Mouse (Mus musculus): ENCODE data around the gene Gm28710.

The Gm28710 gene

GRCm38 (mm10) chr5:16791243-16791860 is at the start of gene Gm28710:
Gene Gm28710 (plus strand): TSS chr5:16791810.
- no peak for DNase-seq (ENCODE audit: low spot score)

DNA sequence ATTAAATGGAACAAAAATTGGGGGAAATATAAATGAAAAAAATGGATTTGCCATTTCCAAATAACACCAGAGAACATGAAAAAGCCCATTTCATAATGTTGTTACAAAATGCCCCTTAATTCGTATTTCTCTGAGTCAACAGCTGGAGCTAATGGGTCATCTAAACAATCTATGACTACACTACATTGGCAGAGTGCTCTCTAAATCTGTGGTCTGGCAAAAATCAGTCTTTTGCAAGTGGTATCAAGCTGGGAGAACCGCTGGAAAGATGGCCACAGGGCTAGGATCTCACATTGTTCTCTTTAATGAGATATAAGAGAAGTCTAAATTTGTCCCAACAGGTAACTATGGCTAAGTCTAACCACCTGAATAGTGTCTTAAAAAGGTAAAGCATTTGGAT is 14.4 kb upstream of the Gm28710 start:
- no peak for DNase-seq (ENCODE audit: low spot score)

DNA sequence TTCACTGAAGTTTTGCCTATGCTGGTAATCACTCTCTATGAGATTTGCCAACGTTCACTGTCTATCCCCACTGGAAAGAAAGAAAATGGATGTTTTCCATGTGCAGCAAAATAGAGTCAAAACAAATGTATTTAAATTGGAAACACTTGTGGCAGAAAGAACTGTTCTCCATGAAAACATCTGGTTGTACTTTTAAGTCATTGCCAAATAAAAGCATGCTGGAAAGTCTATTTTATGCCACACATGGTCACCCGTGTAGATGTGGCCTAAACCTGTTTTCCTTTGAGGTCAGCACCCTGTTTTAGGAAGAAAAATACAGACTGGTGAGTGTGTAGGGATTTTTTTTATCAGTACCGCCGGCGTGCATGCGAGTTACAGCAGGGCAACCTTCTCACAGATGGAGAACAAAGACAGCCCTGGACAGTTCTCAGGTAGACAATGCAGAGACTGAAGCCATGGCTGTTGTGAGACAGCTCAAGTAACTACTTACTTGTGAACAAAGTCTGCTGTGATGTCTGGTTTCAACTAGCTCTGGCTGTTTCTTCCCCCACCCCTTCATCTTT is 12.9 kb upstream of the Gm28710 start:
- DNase-seq (ENCODE audit: low spot score): no peak

DNA sequence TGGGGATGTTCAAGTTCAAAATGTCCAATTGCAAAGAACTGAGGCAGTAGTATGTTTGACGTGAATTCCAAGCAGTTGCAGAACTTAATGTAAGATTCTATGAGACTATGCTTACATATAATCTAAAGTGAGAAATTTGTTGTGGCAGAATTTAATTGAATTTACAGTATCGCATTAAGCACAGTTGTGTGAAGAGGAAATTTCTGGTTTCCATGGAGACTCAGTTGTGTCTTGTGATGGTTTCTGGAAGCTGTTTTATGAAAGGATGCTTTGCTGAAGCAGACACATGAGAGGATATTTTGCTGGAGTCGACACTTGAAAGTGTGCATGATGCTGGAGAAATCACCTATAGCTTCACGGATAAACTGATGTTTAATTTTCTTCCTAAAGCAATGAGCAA is 6.0 kb upstream of the Gm28710 start:
- no peak for DNase-seq (ENCODE audit: low spot score)

DNA sequence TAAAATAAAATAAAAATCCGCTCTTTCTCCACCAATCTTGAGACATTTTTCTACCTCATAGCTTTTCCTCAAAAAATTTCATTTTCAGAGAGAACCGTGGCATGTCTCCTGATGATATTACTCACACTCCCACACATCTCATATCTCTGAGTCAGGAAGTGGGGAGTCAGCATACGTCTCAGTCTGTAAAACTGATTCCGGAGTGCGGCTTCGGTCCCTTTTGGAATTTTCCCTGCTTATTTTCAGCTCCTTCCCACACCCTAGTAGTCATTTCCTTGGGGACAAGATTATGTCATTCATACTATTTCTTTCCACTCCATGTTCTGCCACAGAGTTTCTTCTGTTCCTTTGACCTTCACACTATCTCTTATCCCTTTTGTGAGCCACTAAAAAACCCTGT is 3.4 kb downstream of the Gm28710 start:
- no peak for DNase-seq (ENCODE audit: low spot score)

GRCm38 (mm10) chr5:16802726-16803125 is 11.1 kb downstream of the Gm28710 start:
- no peak for DNase-seq (ENCODE audit: low spot score)

- DNase-seq (ENCODE audit: low spot score): no peak
Measured at GRCm38 (mm10) chr5:16838991-16839390, 47.4 kb downstream of the Gm28710 start.

GRCm38 (mm10) chr5:16869309-16869915 is 77.8 kb downstream of the Gm28710 start:
- DNase-seq (ENCODE audit: low spot score): no peak

DNA sequence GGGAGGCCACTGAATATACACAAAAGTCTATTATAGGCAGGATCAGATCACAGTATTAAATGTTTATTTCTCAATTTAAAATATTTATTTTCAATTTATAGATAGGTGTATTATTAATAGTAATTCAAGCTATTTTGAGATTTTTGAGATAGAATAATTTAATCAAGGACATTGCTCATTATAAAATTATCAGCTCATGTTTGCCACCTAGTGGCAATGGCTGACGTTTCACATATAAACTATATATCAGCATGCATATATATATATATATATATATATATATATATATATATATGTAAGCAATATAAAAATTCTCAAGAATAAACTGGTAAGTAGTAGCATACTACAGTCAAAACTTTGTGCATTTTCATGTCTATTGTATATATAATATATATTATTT is 102.6 kb downstream of the Gm28710 start:
- DNase-seq (ENCODE audit: low spot score): no peak

DNA sequence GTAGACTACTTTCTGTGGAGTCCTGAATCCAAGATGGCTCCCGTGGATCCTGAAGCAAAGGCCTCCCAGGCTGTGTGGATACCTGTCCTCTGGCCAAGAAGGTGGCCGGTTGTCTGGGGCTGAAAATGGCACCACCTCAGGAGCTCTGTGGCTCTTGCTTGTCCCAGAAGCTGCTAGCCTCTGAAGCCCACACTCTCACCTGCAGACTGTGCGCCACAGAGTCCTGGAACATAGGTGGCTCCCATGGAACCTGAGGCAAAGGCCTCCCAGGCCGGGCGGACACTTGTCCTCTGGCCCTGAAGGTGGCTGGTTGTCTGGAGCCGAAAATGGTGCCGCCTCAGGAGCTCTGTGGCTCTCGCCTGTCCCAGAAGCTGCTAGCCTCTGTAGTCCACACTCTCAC is 128.2 kb downstream of the Gm28710 start:
- DNase-seq (ENCODE audit: low spot score): no peak

DNA sequence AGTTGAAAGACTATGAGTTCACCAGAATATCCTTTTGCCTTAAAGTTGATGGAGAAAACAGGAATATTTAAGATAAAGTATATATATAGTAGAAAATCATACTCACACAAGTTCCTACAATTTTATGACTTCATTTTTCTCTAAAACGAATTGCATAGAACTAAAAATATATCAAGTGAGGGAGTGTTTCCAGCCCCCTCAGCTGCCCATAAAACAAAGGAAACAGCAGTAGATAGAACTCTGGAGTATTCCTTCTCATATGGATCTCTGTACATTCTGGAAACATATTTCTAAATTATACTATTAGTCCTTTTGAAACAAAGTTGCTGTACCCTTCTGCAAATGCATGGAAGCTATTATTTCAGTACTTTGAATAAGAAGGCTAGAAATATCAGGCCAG is 130.9 kb downstream of the Gm28710 start:
- DNase-seq (ENCODE audit: low spot score): no peak
